Mouse (Mus musculus) natural killer cell, adult 2 months (primary cell): ENCODE data around the gene Prkca.

Experiments
- DNase-seq, 2 experiments: peaks; one replicate each; pipeline ENCODE4 v3.0.0; 2022; ENCODE audit warnings: low spot score in 2 of 2

The Prkca gene

GRCm38 (mm10) chr11:108260775-108261517 is 82.8 kb downstream of the Prkca start:
- DNase-seq: no peak

- no peak for DNase-seq
These were observed 84.3 kb downstream of the Prkca start for GRCm38 (mm10) chr11:108259391-108259790.

GRCm38 (mm10) chr11:108258811-108259266 is 84.9 kb downstream of the Prkca start:
- no peak for DNase-seq

- DNase-seq: no peak
These were observed 85.8 kb downstream of the Prkca start for GRCm38 (mm10) chr11:108257921-108258320.

- DNase-seq: no peak
These were observed 89.0 kb downstream of the Prkca start for GRCm38 (mm10) chr11:108254681-108255080.

- DNase-seq: no peak
These were observed 91.6 kb downstream of the Prkca start for GRCm38 (mm10) chr11:108251924-108252775.

GRCm38 (mm10) chr11:108250829-108251637 is 92.7 kb downstream of the Prkca start:
- DNase-seq: no peak

GRCm38 (mm10) chr11:108250146-108250635 is 93.5 kb downstream of the Prkca start:
- DNase-seq: no peak

GRCm38 (mm10) chr11:108249487-108249886 is 94.2 kb downstream of the Prkca start:
- no peak for DNase-seq

- DNase-seq: peak in 1 of 2 experiments; percentile 8
These were observed 94.7 kb downstream of the Prkca start for GRCm38 (mm10) chr11:108249047-108249403.

GRCm38 (mm10) chr11:108248218-108249046 is 95.3 kb downstream of the Prkca start:
- DNase-seq: peak; percentile 47 to 58

GRCm38 (mm10) chr11:108247121-108247863 is 96.4 kb downstream of the Prkca start:
- no peak for DNase-seq

GRCm38 (mm10) chr11:108246267-108246702 is 97.4 kb downstream of the Prkca start:
- DNase-seq: no peak

- peak; percentile 58 to 59 for DNase-seq
These were observed 99.5 kb downstream of the Prkca start for GRCm38 (mm10) chr11:108244241-108244640.

GRCm38 (mm10) chr11:108243633-108244032 is 100.1 kb downstream of the Prkca start:
- no peak for DNase-seq

- DNase-seq: no peak
These were observed 102.7 kb downstream of the Prkca start for GRCm38 (mm10) chr11:108240924-108241498.

GRCm38 (mm10) chr11:108239173-108239572 is 104.6 kb downstream of the Prkca start:
- DNase-seq: no peak

GRCm38 (mm10) chr11:108236754-108237428 is 106.8 kb downstream of the Prkca start:
- DNase-seq: no peak

- DNase-seq: no peak
These were observed 107.5 kb downstream of the Prkca start for GRCm38 (mm10) chr11:108236195-108236594.
